Mouse (Mus musculus): Measurements from ENCODE around the gene Tas2r134.

Tas2r134 gene

GRCm38 (mm10) chr2:51599473-51600201, 27.7 kb upstream of the Tas2r134 start:
- H3K36me3 ChIP-seq (ENCODE audit: insufficient read depth, low read length), result no peaks in the 10 kb centered on the region
- TF ChIP-seq CTCF (conservative IDR thresholded peaks at IDR 0.05; ENCODE audit: low read length), result no peak
- no peak for TF ChIP-seq NANOG (IDR thresholded peaks at IDR 0.05; ENCODE audit: borderline replicate concordance, low read length)
- no peak for TF ChIP-seq POU5F1 (IDR thresholded peaks at IDR 0.05; ENCODE audit: borderline replicate concordance, low read length)
- no peaks in the 10 kb centered on the region for H3K27me3 ChIP-seq (ENCODE audit: insufficient read depth, low read length)
- no peaks in the 10 kb centered on the region for H3K9me3 ChIP-seq (ENCODE audit: low read length)
- H3K4me1 ChIP-seq (replicated peaks; ENCODE audit: low read depth, low read length), result no peaks in the 10 kb centered on the region
- no peak overlapping the region for H3K4me3 ChIP-seq (replicated peaks; ENCODE audit: low read length)

GRCm38 (mm10) chr2:51600202-51600487, 27.2 kb upstream of the Tas2r134 start:
- H3K9me3 ChIP-seq (ENCODE audit: low read length), result no peaks in the 10 kb centered on the region
- H3K4me3 ChIP-seq (replicated peaks; ENCODE audit: low read length), result no peak overlapping the region
- no peaks in the 10 kb centered on the region for H3K27me3 ChIP-seq (ENCODE audit: insufficient read depth, low read length)
- no peaks in the 10 kb centered on the region for H3K36me3 ChIP-seq (ENCODE audit: insufficient read depth, low read length)
- no peaks in the 10 kb centered on the region for H3K4me1 ChIP-seq (replicated peaks; ENCODE audit: low read depth, low read length)
- TF ChIP-seq NANOG (IDR thresholded peaks at IDR 0.05; ENCODE audit: borderline replicate concordance, low read length), result no peak
- no peak for TF ChIP-seq POU5F1 (IDR thresholded peaks at IDR 0.05; ENCODE audit: borderline replicate concordance, low read length)
- TF ChIP-seq CTCF (conservative IDR thresholded peaks at IDR 0.05; ENCODE audit: low read length), result no peak

GRCm38 (mm10) chr2:51600873-51601272, 26.4 kb upstream of the Tas2r134 start:
- TF ChIP-seq CTCF (conservative IDR thresholded peaks at IDR 0.05; ENCODE audit: low read length) (no peak), POU5F1 (IDR thresholded peaks at IDR 0.05; ENCODE audit: borderline replicate concordance, low read length) (no peak), NANOG (IDR thresholded peaks at IDR 0.05; ENCODE audit: borderline replicate concordance, low read length) (no peak)
- no peak overlapping the region for H3K4me3 ChIP-seq (replicated peaks; ENCODE audit: low read length)
- H3K4me1 ChIP-seq (replicated peaks; ENCODE audit: low read depth, low read length), result no peaks in the 10 kb centered on the region
- no peaks in the 10 kb centered on the region for H3K27me3 ChIP-seq (ENCODE audit: insufficient read depth, low read length)
- no peaks in the 10 kb centered on the region for H3K9me3 ChIP-seq (ENCODE audit: low read length)
- no peaks in the 10 kb centered on the region for H3K36me3 ChIP-seq (ENCODE audit: insufficient read depth, low read length)

- H3K4me3 ChIP-seq (replicated peaks; ENCODE audit: low read length), result no peak overlapping the region
- H3K9me3 ChIP-seq (ENCODE audit: low read length), result no peaks in the 10 kb centered on the region
- TF ChIP-seq NANOG (IDR thresholded peaks at IDR 0.05; ENCODE audit: borderline replicate concordance, low read length) (no peak), CTCF (conservative IDR thresholded peaks at IDR 0.05; ENCODE audit: low read length) (no peak), POU5F1 (IDR thresholded peaks at IDR 0.05; ENCODE audit: borderline replicate concordance, low read length) (no peak)
- no peaks in the 10 kb centered on the region for H3K27me3 ChIP-seq (ENCODE audit: insufficient read depth, low read length)
- no peaks in the 10 kb centered on the region for H3K36me3 ChIP-seq (ENCODE audit: insufficient read depth, low read length)
- H3K4me1 ChIP-seq (replicated peaks; ENCODE audit: low read depth, low read length), result no peaks in the 10 kb centered on the region
Measured at GRCm38 (mm10) chr2:51610305-51610704, 17.0 kb upstream of the Tas2r134 start.

- Histone ChIP-seq H3K4me3 (replicated peaks; ENCODE audit: low read length) (no peak overlapping the region), H3K36me3 (ENCODE audit: insufficient read depth, low read length) (no peaks in the 10 kb centered on the region), H3K9me3 (ENCODE audit: low read length) (no peaks in the 10 kb centered on the region)
Measured at GRCm38 (mm10) chr2:51610897-51611296, 16.4 kb upstream of the Tas2r134 start.

GRCm38 (mm10) chr2:51613716-51614115, 13.6 kb upstream of the Tas2r134 start:
- Histone ChIP-seq H3K4me1 (replicated peaks; ENCODE audit: low read depth, low read length) (no peaks in the 10 kb centered on the region), H3K27me3 (ENCODE audit: insufficient read depth, low read length) (no peaks in the 10 kb centered on the region), H3K36me3 (ENCODE audit: insufficient read depth, low read length) (no peaks in the 10 kb centered on the region), H3K4me3 (replicated peaks; ENCODE audit: low read length) (no peak overlapping the region), H3K9me3 (ENCODE audit: low read length) (no peaks in the 10 kb centered on the region)
- no peak for TF ChIP-seq CTCF (conservative IDR thresholded peaks at IDR 0.05; ENCODE audit: low read length)
- TF ChIP-seq POU5F1 (IDR thresholded peaks at IDR 0.05; ENCODE audit: borderline replicate concordance, low read length), result no peak
- TF ChIP-seq NANOG (IDR thresholded peaks at IDR 0.05; ENCODE audit: borderline replicate concordance, low read length), result no peak

More at GRCm38 (mm10) chr2:51610897-51611296, 16.4 kb upstream of the Tas2r134 start:
- TF ChIP-seq CTCF (conservative IDR thresholded peaks at IDR 0.05; ENCODE audit: low read length) (no peak), POU5F1 (IDR thresholded peaks at IDR 0.05; ENCODE audit: borderline replicate concordance, low read length) (no peak), NANOG (IDR thresholded peaks at IDR 0.05; ENCODE audit: borderline replicate concordance, low read length) (no peak)
- Histone ChIP-seq H3K4me1 (replicated peaks; ENCODE audit: low read depth, low read length) (no peaks in the 10 kb centered on the region), H3K27me3 (ENCODE audit: insufficient read depth, low read length) (no peaks in the 10 kb centered on the region)

GRCm38 (mm10) chr2:51621931-51622330, 5.4 kb upstream of the Tas2r134 start:
- Histone ChIP-seq H3K27me3 (ENCODE audit: insufficient read depth, low read length) (no peaks in the 10 kb centered on the region), H3K4me1 (replicated peaks; ENCODE audit: low read depth, low read length) (no peaks in the 10 kb centered on the region), H3K36me3 (ENCODE audit: insufficient read depth, low read length) (no peaks in the 10 kb centered on the region), H3K9me3 (ENCODE audit: low read length) (no peaks in the 10 kb centered on the region), H3K4me3 (replicated peaks; ENCODE audit: low read length) (no peak overlapping the region)
- TF ChIP-seq CTCF (conservative IDR thresholded peaks at IDR 0.05; ENCODE audit: low read length), result no peak
- TF ChIP-seq POU5F1 (IDR thresholded peaks at IDR 0.05; ENCODE audit: borderline replicate concordance, low read length), result no peak
- no peak for TF ChIP-seq NANOG (IDR thresholded peaks at IDR 0.05; ENCODE audit: borderline replicate concordance, low read length)

GRCm38 (mm10) chr2:51626007-51626406, 1.3 kb upstream of the Tas2r134 start:
- H3K36me3 ChIP-seq (ENCODE audit: insufficient read depth, low read length), result no peaks in the 10 kb centered on the region
- no peak overlapping the region for H3K4me3 ChIP-seq (replicated peaks; ENCODE audit: low read length)
- H3K9me3 ChIP-seq (ENCODE audit: low read length), result no peaks in the 10 kb centered on the region
- TF ChIP-seq NANOG (IDR thresholded peaks at IDR 0.05; ENCODE audit: borderline replicate concordance, low read length) (no peak), CTCF (conservative IDR thresholded peaks at IDR 0.05; ENCODE audit: low read length) (no peak), POU5F1 (IDR thresholded peaks at IDR 0.05; ENCODE audit: borderline replicate concordance, low read length) (no peak)
- H3K4me1 ChIP-seq (replicated peaks; ENCODE audit: low read depth, low read length), result no peaks in the 10 kb centered on the region
- no peaks in the 10 kb centered on the region for H3K27me3 ChIP-seq (ENCODE audit: insufficient read depth, low read length)

GRCm38 (mm10) chr2:51631428-51631827, 4.1 kb downstream of the Tas2r134 start:
- Histone ChIP-seq H3K9me3 (ENCODE audit: low read length) (no peaks in the 10 kb centered on the region), H3K36me3 (ENCODE audit: insufficient read depth, low read length) (no peaks in the 10 kb centered on the region), H3K4me1 (replicated peaks; ENCODE audit: low read depth, low read length) (no peaks in the 10 kb centered on the region), H3K4me3 (replicated peaks; ENCODE audit: low read length) (no peak overlapping the region), H3K27me3 (ENCODE audit: insufficient read depth, low read length) (no peaks in the 10 kb centered on the region)
- TF ChIP-seq NANOG (IDR thresholded peaks at IDR 0.05; ENCODE audit: borderline replicate concordance, low read length) (no peak), CTCF (conservative IDR thresholded peaks at IDR 0.05; ENCODE audit: low read length) (no peak), POU5F1 (IDR thresholded peaks at IDR 0.05; ENCODE audit: borderline replicate concordance, low read length) (no peak)
